Mouse (Mus musculus) liver, adult 2 months (tissue): ENCODE results near the gene Tssk3.

ENCODE experiments used
- CTCF ChIP-seq: fragments of 200-500 bp; IDR thresholded peaks from 2 replicates; pipeline ENCODE4 v1.5.1; 2011; ENCODE audit warnings: low read depth, low read length, control low read depth
- POLR2A ChIP-seq: fragments of 200-500 bp; IDR thresholded peaks from 2 replicates; pipeline ENCODE4 v1.6.1; 2011; ENCODE audit warnings: low read length, control low read depth; ENCODE audit not compliant: insufficient read depth; ENCODE audit errors: extremely low read depth

DNA sequence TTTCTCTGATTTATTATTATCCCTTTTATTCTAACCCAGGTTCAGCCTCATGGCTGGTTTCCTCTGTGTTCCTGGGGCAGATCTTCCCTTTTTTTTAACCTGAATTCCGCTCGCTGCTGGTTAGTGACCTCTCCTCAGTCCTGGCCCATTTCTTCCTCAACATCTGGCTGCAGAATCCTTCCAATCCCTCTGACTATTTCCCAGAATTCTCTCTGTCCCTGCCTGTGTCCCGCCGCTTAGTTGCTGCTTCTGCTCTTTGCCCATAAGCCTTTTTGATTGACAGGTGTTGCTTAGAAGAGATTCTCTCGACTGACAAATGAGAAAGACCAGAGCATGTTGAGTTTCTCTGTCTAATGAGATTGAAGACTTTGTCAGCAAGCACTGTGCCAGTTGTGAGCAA lies 34.7 kb downstream of the Tssk3 start:
- no peak for TF ChIP-seq POLR2A
- TF ChIP-seq CTCF, result no peak
